Mouse (Mus musculus) CD4-positive, CD25-positive, alpha-beta regulatory T cell, adult 2 months (primary cell): ENCODE results near the gene Cct6b.
"Not testable (repeated sequence)": the region's sequence is repeated elsewhere in the genome, so short reads cannot be mapped to it uniquely, and the experiment has no call there.

Experiments used
- DNase-seq: peaks from one replicate; pipeline ENCODE4 v3.0.0-alpha.2; 2012; ENCODE audit warnings: low read depth, low spot score

Gene Cct6b

GRCm38 (mm10) chr11:82705082-82705481, 59.0 kb downstream of the Cct6b start:
- no peak for DNase-seq

DNA sequence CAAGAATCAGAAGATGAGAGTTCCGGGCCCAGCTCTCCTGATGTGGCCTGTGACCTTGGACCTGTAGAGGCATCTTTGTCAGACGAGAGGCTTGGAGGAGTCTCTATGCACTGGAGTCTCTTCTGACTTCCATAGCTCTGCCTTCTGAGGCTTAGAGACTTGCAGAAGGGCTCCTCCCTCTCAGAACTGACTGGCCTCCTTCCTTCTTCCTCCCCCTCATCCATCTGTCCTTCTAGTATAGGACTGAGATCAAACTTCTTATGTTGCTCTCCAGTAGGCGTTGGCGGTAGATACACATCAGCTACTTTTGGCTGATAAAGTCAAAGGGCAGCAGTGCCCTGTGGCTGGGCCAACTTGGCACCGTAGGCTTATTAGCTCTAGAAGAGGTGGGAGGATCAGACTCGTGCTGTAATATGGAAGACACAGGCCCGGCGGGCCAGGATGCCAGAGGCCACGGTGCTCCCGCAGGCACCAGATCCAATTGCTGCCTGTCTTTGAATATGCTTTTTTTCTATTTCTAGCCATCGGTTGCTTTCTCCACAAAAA, 64.2 kb downstream of the Cct6b start:
- DNase-seq = no peak

DNA sequence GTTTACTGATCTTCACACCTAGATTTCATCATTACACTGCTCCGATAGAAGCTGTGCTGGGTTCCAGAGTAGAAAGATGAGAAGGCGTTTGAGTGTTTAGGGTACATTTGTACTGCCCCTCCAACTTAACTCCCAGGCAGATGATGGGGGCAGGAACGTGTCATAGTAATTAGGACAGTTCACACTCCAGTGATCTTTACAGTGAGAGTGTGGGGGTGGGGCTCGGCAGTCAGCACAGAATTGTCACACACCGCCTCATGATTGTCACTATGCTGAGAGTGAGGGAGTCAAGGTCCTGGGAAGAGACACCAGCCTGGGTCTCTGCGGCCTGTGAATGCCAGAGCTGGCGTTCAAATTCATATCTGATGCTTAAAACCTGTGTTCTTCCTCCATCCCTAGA, 68.2 kb downstream of the Cct6b start:
- no peak for DNase-seq

GRCm38 (mm10) chr11:82694947-82695346, 69.2 kb downstream of the Cct6b start:
- DNase-seq = not testable (repeated sequence)

- no peak for DNase-seq
These were observed 71.5 kb downstream of the Cct6b start for GRCm38 (mm10) chr11:82692668-82693067.

DNA sequence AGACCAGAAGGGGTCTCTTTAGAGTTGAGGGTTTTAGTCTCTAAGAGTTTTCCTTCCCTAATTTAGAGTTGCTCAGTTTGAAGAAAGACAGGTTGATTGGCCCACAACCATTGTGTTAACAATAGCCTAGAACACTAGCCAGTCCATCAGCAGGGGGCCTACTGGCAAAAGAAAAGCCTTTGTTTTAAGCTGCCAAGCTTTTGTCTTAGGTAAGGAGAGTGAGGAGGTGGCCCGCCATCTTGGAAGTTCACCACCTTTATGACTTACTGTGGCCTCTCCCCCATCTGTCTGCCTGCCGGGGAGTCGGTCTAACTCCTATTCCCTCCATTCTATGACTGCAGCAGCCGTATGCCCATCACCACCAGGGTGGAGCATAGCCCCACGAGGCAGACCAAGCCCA, 73.6 kb downstream of the Cct6b start:
- DNase-seq = no peak

GRCm38 (mm10) chr11:82687668-82688067, 76.5 kb downstream of the Cct6b start:
- DNase-seq = no peak

DNA sequence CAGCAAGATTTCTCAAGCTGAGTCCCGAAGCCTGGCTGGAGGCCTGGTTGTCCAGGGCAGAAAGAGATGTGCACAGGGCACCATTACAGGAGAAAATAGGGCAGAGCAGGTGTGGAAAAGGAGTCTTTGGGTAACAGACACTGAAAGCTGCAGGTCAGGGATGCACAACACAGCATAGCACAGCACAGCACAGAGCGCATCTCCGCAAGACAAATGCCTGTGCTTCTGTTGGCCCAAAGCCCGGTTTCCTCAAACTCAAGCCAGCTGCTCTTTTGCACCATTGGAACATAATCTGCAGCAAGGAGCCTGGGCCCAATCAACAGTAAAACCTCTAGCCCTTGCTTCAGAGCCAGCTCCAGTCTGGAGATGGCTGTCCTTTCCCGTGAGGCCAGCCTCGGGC, 79.4 kb downstream of the Cct6b start:
- no peak for DNase-seq

DNA sequence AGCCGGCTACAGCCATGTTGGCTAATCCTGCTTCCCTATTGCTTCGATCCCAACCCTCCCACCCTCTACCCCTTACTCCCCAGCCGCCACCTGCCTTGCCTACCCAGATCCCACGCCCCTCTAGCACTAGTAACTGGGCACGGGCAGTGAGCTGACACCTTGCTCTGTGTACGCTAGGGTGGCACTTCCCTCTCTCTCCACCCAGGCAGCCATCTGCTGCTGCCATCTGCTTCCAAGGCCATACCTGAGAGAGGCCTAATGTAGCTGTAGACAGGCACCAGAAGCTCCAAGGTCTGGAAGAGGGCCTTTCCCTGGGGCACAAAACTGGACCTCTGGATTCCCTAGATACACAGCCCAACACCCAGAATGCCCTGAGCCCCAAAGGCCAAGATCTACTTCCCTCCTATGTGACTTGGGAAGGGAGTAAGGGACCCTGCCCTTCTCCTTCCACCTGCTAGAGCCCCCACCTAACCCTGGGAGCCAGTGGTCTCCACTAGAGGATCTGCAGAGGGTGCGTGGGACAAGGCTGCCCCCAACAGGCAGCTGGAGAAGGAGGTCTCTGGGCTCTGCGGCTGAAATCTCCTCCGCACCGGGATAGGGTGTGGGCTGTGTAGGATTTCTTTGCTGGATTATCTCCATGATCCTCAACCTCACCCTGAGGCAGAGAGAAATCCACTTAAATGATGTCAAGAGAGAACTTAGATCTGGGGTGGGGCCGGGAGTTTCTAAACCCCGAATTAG, 80.2 kb downstream of the Cct6b start:
- no peak for DNase-seq

DNA sequence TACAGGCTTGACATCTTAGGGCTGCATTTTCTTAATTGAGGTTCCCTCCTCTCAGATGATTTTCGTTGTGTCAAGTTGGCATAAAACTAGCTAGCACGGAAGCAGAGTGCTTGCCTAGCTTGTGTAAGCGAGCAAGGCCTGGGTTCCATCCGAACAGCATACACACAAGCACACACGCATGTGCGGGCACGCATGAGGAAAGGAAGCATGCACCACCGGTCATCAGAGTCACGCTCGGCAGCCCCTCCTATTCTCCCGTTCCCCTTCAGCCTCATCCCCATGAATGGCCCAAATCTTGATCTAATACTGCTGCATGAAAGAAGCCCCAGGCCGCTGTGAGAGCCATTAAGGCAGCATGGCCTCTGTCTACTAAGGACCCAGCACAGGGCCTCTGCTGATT, 85.6 kb downstream of the Cct6b start:
- DNase-seq = no peak
